Mouse (Mus musculus): ENCODE measurements around the gene Hapln2.

Gene Hapln2

GRCm38 (mm10) chr3:88002291-88002976 lies 24.9 kb downstream of the Hapln2 start:
- no peak for DNase-seq

- no peak for DNase-seq
These were observed 26.4 kb downstream of the Hapln2 start for GRCm38 (mm10) chr3:88000816-88001595.

DNA sequence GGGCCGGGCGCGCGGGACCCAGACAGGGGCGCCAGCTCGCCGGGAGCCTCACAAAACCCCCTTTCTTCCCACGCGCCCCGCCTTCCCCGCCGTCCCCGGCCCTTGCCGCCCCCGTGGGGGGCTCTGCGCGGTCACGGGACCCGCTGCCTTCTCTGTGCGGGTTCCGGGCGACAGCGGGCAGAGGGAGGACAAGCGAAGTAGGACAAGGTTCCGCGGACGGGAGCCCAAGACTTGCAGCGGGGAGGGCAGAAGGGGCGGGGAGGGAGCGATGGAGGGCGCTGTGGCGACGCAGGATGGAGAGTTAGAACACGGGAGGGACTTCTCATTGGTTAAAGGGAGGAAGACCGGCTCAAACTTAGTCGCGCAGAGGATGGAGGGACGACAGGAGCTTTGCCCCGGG lies 27.2 kb downstream of the Hapln2 start, which contains the start of gene Bcan:
Gene Bcan, minus strand, starts transcription at position 50 of the 400 bp plus-strand sequence.
- DNase-seq: peak; percentile 42 to 51

DNA sequence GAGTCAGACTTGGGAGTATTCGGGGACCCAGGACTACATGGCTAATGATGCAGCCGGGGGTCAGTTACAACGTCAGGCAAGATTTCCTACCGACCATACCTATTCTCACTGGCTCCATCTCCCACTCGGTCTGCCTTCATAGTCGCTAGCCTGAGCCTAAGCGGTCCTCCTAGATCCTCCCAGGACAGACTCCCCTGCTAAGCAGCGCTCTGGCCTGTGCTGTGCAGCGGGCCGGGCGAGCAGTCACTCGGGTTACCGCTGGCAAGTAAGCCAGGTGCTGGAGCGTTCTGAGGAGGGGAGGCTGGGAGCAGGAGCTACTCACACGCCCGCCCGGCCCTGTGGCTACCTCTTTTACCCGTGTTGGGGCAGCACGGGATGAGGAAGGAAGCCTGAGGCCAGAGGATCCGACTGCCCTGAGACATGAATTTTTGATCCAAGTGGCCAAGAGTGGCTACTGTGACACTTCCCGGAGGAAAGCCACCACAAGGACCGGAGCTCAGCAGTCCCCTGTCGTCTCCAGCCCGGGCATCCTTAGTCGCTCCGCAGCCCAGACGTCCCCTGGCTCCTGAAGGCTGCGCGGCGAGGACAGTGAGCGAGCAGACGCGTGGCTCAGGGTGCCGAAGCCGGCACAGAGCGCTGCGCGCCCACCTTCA lies 28.0 kb downstream of the Hapln2 start:
- DNase-seq: no peak

DNA sequence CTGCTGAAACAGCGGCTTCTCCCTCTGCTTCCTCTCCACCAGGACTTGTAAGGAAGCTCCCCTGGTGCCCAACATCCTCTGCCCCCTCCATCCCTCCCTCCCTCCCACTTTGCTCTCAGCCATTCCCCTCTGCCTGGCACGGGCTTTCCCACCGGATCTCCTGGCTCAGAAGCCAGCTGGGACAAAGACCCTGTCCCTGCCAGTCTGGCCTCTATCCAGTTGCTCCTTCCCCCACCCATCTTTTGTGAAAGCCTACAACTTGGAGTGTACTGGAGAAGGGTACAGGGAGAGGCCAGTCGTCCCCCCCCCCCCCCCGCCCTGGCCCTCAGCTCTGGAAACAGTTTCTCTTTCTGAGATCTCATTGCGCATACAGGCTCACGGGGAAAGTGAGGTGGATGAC lies 28.6 kb downstream of the Hapln2 start:
- DNase-seq: no peak

DNA sequence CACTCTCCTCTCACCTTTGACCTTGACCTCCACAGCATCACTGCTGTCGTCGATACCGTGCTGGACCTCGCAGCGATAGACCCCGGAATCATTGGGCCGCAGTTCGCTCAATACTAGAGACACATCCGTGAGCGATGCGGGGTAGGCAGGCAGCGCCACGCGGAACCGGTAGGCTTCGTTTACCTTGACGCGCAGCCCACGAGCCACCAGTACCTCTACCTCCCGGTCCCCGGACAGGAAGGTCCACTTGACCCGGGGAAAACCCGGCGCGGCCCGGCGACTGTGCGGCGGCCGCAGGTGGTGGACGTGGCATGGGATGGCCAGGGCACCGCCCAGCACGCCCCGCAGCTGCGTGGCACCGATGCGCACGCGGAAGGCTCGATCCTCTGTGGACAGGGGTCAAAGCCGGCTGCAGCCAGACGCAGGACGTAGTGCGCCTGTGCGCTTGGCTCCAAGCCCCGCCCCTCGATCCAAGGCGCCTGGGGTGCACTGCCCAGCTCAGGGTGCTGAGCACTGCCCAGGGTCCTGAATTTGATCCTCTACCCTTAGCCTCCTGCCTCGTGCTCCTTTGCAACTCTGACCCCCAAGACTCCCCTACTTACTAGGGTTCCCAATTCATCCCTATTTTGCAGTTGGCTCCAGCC lies 30.3 kb downstream of the Hapln2 start:
- DNase-seq: no peak

GRCm38 (mm10) chr3:87996401-87996800 lies 31.0 kb downstream of the Hapln2 start:
- DNase-seq: no peak

DNA sequence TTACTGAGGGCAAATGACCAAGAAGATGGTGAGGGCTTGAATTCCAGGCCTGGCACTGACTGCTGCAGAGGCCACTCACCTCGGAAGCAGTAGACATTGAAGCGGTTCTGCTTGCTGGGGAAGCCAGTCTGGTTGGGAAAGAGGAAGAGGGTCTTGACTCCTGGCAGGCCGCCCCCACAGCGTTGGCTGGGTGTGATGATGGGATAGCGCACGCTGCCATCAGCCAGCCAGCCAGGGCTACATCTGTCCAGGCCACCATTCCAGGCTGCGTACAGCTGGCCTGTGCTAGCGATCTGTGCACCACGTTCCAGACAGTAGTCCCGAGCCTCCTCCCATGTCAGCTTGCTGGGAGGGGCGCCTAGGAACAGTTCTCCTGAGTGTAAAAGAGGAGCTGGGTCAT lies 32.1 kb downstream of the Hapln2 start:
- no peak for DNase-seq

DNA sequence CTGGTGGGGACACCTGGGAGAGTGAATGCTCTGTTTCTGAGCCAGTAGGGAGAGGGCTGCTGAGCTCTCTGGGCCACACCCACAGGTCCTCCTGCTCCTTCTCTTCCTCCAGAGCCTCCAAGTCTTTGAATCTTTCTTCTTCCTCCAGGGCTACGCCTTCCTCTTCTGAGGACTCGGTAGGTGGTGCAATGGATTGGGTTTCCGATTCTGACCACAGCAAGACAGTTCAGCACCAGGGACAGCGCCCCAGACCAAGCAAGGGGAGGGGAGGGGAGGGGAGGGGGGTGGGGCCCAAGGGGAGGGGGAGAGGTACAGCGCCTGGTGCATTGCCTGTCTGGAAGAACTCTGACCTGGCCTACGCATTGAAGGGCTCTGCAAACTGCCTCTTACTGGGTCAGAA lies 33.9 kb downstream of the Hapln2 start:
- DNase-seq: no peak

DNA sequence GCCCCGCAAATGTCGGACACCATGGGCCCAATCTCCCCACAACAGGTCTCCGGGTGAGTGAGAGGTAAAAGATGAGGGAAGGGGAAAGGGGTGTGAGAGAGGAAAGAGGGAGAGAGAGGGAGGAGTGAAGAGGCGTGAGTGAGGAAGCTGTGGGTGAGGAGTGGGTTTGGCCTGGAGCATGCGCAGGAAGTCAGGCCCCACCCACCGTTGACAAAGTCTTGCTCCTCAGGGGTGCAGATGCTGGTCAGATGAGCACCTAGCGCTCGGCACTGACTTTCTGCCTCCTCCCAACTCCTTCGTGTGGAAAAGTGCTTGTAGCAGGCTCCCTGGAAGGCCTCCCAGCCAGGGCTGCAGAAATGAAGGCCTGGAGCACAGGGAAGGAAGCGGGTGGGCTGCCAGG lies 37.4 kb downstream of the Hapln2 start:
- no peak for DNase-seq

DNA sequence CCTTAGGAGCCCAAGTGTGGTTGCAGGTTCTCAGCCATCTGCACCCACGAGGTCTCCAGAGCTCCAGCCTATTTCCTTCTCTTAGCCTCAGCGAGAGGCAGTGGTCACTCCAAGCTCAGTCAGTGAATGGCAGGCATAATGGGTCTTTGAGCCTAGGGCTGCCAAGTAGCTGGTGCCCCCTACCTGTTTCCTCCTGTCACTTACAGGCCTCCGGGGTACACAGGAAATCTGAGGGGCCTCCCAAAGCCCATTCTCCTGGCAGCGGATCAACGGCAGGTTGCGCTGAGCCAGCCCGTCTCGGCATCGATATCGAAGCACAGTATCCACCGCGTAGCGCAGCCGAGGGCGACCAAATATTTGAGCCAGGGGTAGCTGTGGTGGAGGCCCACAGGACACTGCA lies 39.3 kb downstream of the Hapln2 start:
- no peak for DNase-seq

DNA sequence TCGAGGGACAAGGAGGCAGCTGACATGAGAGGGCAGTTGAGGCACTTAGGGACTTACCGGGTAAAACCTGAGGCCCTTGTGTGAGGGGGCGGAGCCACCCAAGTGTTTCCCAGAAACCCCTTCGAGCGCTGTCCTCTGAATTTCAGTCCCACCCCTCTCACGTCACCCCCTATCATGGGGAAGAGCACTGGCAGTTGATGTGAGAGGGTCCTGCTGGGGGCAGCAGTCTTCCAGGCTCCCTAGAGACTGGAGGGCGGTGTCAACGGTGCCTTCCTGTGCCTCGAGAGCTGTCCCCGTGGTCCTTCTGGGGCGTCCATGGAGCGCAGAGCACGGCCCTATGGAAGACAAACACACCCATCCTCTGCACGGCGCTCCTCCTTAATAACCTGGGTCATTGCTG lies 39.8 kb downstream of the Hapln2 start:
- DNase-seq: no peak

GRCm38 (mm10) chr3:87986868-87987267 lies 40.5 kb downstream of the Hapln2 start:
- peak; percentile 83 to 86 for DNase-seq

DNA sequence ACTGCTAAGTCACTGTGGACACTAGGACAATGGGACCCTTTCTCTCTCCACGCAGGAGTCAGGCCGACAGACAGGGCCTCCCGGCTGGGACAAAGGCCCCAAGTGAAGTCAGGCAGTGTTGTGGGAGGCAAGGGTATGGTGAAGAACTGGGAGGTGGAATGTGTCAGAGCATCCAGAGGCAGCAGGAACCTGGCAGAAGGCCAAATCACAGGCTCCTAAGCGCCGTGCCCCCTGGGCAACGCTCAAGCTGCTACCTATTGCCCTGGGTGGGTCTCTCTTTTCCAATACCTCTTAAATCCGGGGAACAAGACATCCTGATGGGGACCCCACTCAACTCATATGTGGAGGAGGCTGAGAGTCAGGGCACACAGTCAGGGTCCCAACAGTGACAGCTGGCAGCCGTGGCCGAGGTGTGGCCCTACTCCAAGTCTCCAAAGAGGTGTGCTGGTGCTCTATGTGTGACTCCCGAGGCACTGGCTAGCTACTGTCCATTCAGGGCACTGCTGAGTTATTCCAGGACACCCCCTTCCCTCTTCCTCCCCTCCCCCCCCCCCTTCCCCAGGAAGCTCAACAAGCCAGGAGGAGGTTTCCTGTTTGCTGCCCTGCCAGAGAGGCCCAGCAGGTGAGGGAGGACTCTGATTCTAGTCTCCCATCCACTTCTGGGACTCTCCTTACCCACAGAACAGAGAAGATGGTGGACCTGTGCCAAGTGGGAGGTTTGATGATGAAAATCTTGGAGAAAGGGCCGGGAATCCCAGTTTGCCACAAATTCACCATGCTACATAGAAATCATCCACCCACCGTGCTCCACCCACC lies 41.7 kb downstream of the Hapln2 start:
- DNase-seq: no peak

GRCm38 (mm10) chr3:87984094-87984493 lies 43.3 kb downstream of the Hapln2 start:
- DNase-seq: no peak

- no peak for DNase-seq
These were observed 43.8 kb downstream of the Hapln2 start for GRCm38 (mm10) chr3:87983627-87984026.

DNA sequence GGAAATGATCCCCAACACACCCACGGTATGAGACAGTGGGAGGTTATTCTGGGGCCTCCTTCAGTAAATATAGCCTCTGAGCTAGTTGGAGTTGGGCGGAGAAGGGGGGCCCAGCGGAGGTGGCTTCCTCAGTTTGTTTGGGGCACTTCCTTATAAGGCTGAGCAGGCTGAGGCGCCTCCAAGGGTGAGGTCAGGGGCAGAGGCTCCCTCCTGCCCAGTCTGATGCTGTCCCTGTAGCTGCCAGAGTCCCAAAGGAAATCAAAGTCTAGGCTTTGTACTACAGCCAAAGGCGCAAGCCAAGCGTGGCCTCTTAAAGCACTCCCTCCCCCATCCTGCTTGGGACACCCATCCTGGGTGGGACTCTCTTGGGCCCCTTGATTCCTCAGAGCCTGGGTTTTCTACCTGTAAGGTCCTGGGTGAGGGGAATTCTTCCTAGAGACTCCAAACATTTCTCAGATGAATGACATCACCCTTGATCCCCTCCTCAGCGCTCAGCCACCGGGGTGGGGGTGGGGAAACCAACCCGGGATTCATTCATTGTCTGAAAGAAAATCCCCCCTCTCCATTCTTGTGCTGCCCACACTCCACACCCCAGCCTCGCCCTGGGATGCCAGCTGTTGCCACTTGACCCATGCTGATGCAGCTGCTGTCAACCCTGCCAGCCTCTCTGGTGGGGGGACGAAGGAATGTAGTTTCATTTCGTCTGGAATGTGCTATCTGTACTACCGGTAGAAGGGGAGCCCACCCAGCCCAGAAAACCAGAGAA lies 44.4 kb downstream of the Hapln2 start:
- DNase-seq: no peak

DNA sequence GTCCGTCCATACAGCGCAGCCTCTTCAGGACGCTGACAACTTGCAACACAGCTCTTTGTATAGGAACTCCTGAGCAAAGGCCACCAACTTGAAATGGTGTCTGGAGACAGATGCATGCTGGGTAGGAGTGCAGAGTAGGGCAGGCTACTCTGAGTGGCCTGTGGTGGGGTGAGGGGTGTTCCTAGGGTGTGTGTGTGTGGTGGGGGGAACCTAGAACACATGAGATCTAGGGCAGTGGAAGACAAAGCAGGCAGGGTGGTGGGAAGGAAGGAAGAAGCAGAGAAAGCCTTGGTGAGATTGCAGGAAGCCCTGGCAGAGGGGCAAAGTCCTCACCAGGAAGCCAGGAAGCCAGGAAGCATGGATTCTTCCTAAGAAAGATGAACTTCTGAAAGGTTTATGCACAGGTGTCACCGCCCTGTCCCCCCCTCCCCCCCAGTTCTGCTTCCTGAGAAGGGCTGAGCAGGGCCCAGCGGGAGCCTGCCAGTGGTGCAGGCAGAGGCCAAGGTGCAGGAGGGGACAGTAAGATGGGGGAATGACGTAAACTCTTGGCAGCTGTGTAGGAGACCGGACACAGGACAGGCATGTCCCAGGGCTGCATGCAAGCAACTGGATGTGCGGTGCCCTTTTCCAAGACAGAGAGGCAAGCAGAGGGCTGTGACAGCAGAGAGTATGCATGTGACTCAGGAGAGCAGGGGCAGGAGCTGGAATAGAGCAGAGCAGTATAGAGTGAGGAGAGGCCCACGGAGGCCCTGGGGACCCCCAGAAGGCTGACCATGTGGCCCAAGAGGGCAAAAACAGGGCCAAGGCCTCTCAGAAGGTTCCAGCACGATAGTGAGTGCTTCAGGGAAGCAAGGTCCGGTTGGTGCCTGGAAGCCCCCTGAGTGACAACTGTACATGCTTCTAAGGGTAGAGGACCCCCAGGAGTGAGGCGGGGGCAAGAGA lies 45.2 kb downstream of the Hapln2 start:
- no peak for DNase-seq

DNA sequence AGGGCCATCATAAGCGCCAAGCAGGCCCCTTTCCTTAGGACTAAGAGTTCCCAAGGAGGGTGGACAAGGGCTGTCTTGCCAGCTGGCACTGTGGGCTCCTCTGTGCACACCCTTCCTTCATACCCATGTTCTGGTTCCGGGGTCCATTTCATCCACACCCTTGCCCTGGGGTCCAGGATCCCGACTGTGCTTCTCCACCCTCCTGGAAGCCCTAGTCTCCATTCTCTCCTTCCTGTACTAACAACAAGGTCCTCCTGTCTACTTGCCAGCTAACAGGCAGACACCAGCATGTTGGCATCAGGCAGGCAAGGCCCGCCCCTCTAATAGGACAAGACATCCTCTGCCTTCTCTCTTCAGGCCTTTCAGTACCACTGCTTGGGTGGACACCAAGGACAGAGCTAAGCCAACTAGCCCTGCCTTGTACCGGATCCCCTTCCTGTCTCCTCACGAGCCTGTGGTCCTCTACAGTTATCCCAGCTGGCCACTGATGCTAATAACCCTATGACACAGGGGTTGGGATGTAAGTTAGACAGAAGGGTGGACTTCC lies 46.1 kb downstream of the Hapln2 start:
- no peak for DNase-seq

GRCm38 (mm10) chr3:87980728-87981127 lies 46.7 kb downstream of the Hapln2 start:
- DNase-seq: no peak
